Mouse (Mus musculus): Measurements from ENCODE around the gene Lpgat1. TPM values are rescaled to one million over a fixed set of nuclear protein-coding genes. Genes with fewer than 3 reads are reported as not detected.

Gene Lpgat1
- polyA plus RNA-seq, 1 experiment from 2014 or later: 65.6 TPM

DNA sequence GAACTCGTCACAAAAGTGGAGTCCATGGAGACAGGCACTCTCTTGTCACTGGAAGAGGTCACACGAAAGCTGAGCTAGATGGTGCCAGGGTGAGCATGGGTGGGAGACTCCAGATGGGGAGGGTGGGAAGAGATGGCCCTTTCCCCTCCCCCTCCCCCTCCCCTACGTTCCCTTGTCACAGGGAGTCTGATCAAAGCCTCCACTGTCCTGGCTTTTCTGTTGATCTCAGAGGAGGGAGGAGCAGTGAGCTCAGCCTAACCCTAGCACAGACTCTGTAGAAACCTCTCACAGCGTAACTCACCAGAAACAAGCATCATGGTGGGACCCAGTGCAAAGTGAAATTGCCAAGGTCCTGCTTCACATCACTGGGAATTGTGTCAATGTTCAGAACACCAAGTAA is 69.7 kb downstream of the Lpgat1 start:
- WGBS: 41% methylated on average over 4 of the region's 4 CpGs
- H3K4me2 ChIP-seq (ENCODE audit: low read length): no peak overlapping the region
- no peak for ATAC-seq (ENCODE audit: insufficient number of reproducible peaks, insufficient read depth, low FRiP score, low read depth)

DNA sequence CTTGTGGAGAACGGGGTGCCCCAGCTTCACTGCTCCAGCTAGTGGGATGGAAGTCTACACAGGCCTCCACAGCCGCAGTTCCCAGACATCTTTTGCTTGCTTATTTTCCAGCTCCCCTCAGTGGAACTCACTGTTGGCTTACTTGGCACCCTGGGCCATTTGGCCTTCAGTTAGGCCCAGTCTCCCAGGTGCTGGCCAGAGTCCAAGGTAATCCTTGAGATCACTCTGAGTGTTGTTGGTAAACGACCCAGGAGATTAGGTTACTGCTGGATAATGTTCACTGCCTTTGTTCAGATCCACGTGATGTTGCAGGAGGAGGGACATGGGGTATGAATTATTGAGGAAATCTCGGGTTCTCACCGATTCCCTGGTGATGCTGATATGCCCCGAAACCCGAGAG is 75.4 kb downstream of the Lpgat1 start:
- H3K4me3 ChIP-seq (ENCODE audit: control insufficient read depth in 1 of 2, insufficient read depth in 1 of 2, low read depth in 1 of 2, low read length in 2 of 2): no peak overlapping the region
- no peak overlapping the region for H3K27ac ChIP-seq (replicated peaks in 1 of 2; ENCODE audit: control insufficient read depth in 1 of 2, insufficient read depth in 1 of 2, low read depth in 2 of 2, low read length in 2 of 2)
- WGBS: 76% methylated on average over 8 of the region's 8 CpGs
- H3K36me3 ChIP-seq (ENCODE audit: control insufficient read depth, insufficient read depth, low read length): no peaks in the 10 kb centered on the region
- H3K27me3 ChIP-seq (ENCODE audit: control insufficient read depth, insufficient read depth, low read length): no peaks in the 10 kb centered on the region
- H3K4me1 ChIP-seq (ENCODE audit: control insufficient read depth in 2 of 2, insufficient read depth in 2 of 2, low read length in 2 of 2): peaks cover 6 to 12% of the 10 kb centered on the region in 2 experiments; a peak in 3 of 4 replicates
- no peak overlapping the region for H3K9ac ChIP-seq (ENCODE audit: low read length)
- H3K9me3 ChIP-seq (ENCODE audit: control insufficient read depth, low read length): 0 out of 2 replicates have a peak, but pooled peaks cover 3% of the 10 kb centered on the region
- H3K4me2 ChIP-seq (ENCODE audit: low read length): no peak overlapping the region
- no peak for ATAC-seq (ENCODE audit: insufficient number of reproducible peaks, insufficient read depth, low FRiP score, low read depth)

More for the DNA sequence above, 69.7 kb downstream of the Lpgat1 start:
- Histone ChIP-seq H3K27me3 (ENCODE audit: control insufficient read depth, insufficient read depth, low read length) (no peaks in the 10 kb centered on the region), H3K36me3 (ENCODE audit: control insufficient read depth, insufficient read depth, low read length) (0 out of 2 replicates have a peak, but pooled peaks cover 2% of the 10 kb centered on the region), H3K9ac (ENCODE audit: low read length) (no peak overlapping the region), H3K27ac (replicated peaks in 1 of 2; ENCODE audit: control insufficient read depth in 1 of 2, insufficient read depth in 1 of 2, low read depth in 2 of 2, low read length in 2 of 2) (no peak overlapping the region), H3K4me3 (ENCODE audit: control insufficient read depth in 1 of 2, insufficient read depth in 1 of 2, low read depth in 1 of 2, low read length in 2 of 2) (no peak overlapping the region), H3K9me3 (ENCODE audit: control insufficient read depth, low read length) (0 out of 2 replicates have a peak, but pooled peaks cover 3% of the 10 kb centered on the region), H3K4me1 (ENCODE audit: control insufficient read depth in 2 of 2, insufficient read depth in 2 of 2, low read length in 2 of 2) (no peaks in the 10 kb centered on the region)

DNA sequence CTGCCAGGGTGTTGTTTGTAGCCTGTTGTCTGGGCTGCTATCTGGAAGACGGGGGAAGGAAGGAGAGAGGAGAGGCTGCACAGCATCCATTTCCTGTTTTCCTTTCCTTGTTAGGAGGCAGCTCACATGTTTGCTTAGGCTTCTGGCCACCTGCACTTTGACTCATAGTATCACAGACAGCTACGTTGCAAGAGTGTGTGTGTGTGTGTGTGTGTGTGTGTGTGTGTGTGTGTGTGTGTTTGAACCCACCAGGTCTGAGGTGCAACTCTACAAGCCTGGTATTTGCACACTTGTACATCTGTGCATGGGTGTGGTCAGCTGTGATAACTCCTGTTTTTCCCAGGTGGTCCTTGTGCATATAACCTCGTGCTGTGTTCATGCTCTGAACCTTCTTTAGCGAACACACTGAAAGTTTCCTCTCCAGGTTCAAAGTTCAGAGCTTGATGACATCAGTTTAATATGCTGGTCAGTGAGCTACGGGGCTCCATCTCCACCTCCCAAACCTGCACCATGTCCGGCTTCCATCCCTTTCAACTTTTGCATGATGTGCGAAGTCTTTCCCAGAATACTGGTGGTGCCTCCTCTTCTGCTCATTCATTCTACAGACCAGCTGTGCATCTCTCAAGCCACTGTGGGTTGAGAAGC is 76.4 kb downstream of the Lpgat1 start:
- ATAC-seq (ENCODE audit: insufficient number of reproducible peaks, insufficient read depth, low FRiP score, low read depth): peak; percentile 55; the same call in 1 of the 2 replicates
- 0 out of 2 replicates have a peak, but pooled peaks cover 3% of the 10 kb centered on the region for H3K9me3 ChIP-seq (ENCODE audit: control insufficient read depth, low read length)
- WGBS: 60% methylated on average over 7 of the region's 7 CpGs

DNA sequence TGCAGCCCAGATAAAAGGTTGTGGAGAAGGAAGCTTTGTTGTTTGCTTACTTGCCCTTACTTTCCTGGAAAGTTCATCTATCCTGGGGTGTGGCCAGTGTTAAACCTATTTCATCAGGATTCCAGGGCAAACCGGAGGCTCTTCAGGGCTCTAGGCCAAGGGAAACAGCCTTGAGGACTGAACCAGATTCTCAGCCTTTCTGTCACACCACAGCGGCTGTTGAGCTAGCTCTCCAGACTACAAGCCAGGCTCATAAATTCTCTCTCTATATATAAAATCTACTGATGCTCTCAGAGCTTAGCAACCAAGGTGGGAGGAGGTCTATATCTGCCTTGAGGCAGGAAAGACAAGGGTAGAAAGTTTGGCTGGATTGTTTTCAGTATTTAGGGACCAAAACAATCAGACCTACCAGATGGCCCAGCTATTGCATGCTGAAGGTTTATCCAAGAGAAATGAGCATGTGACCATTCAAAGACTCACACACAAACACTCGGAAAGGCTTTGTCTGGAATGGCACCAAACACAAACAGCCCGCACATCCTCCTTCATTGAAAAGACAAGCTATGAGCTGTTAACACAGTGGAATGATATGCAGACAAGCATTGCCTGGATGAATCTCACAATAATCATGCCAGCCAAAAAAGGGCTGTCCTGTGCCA is 78.7 kb downstream of the Lpgat1 start:
- Histone ChIP-seq H3K4me3 (ENCODE audit: control insufficient read depth in 1 of 2, insufficient read depth in 1 of 2, low read depth in 1 of 2, low read length in 2 of 2) (no peak overlapping the region), H3K9ac (ENCODE audit: low read length) (no peak overlapping the region), H3K9me3 (ENCODE audit: control insufficient read depth, low read length) (no peaks in the 10 kb centered on the region), H3K27me3 (ENCODE audit: control insufficient read depth, insufficient read depth, low read length) (no peaks in the 10 kb centered on the region), H3K27ac (replicated peaks in 1 of 2; ENCODE audit: control insufficient read depth in 1 of 2, insufficient read depth in 1 of 2, low read depth in 2 of 2, low read length in 2 of 2) (no peak overlapping the region), H3K36me3 (ENCODE audit: control insufficient read depth, insufficient read depth, low read length) (no peaks in the 10 kb centered on the region), H3K4me2 (ENCODE audit: low read length) (no peak overlapping the region), H3K4me1 (ENCODE audit: control insufficient read depth in 2 of 2, insufficient read depth in 2 of 2, low read length in 2 of 2) (peaks cover 6 to 12% of the 10 kb centered on the region in 2 experiments; a peak in 3 of 4 replicates)
- ATAC-seq (ENCODE audit: insufficient number of reproducible peaks, insufficient read depth, low FRiP score, low read depth): no peak
- WGBS: 59% methylated on average over 4 of the region's 4 CpGs

More for the DNA sequence above, 76.4 kb downstream of the Lpgat1 start:
- no peak overlapping the region for H3K4me3 ChIP-seq (ENCODE audit: control insufficient read depth in 1 of 2, insufficient read depth in 1 of 2, low read depth in 1 of 2, low read length in 2 of 2)
- no peak overlapping the region for H3K27ac ChIP-seq (replicated peaks in 1 of 2; ENCODE audit: control insufficient read depth in 1 of 2, insufficient read depth in 1 of 2, low read depth in 2 of 2, low read length in 2 of 2)
- no peaks in the 10 kb centered on the region for H3K36me3 ChIP-seq (ENCODE audit: control insufficient read depth, insufficient read depth, low read length)
- peaks cover 6 to 12% of the 10 kb centered on the region in 2 experiments; a peak in 3 of 4 replicates for H3K4me1 ChIP-seq (ENCODE audit: control insufficient read depth in 2 of 2, insufficient read depth in 2 of 2, low read length in 2 of 2)
- no peak overlapping the region for H3K4me2 ChIP-seq (ENCODE audit: low read length)
- no peak overlapping the region for H3K9ac ChIP-seq (ENCODE audit: low read length)
- no peaks in the 10 kb centered on the region for H3K27me3 ChIP-seq (ENCODE audit: control insufficient read depth, insufficient read depth, low read length)

DNA sequence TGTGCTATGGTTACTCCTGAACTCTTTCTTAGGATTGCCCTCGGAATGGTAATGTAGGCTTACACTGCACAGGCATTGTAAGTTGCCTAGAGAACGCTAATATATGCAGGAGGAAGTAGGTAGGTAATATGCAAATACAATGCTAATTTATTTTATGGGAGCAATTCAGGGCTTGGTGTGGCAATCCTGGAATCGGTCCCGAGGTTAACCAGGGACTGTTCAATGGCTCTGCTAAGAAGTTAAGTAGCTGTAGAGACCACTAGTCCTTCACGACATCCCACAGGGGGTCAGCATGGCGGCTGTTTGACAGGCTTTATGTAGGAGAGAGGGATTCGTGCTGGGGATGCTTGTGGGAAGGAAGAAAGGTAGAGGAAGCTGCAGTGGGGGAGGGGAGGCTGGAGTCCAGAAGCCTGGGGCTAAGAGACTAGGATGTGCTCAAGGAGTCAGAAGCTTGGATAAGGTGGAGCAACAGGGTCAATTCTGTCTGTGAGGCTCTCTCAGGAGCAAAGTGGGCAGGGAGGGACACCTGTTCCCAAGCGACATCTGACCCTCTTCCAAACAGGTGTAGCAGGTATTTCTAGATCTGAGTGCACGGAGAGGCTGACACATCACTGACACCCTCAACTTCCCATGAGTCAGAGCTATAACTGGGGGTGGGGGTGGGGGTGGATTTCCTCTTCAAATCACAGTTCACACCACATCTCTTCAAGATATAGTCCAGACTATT is 84.6 kb downstream of the Lpgat1 start:
- Histone ChIP-seq H3K4me3 (ENCODE audit: control insufficient read depth in 1 of 2, insufficient read depth in 1 of 2, low read depth in 1 of 2, low read length in 2 of 2) (no peak overlapping the region), H3K9ac (ENCODE audit: low read length) (no peak overlapping the region), H3K4me1 (ENCODE audit: control insufficient read depth in 2 of 2, insufficient read depth in 2 of 2, low read length in 2 of 2) (peaks cover 9 to 11% of the 10 kb centered on the region in 2 experiments; a peak in 3 of 4 replicates), H3K36me3 (ENCODE audit: control insufficient read depth, insufficient read depth, low read length) (no peaks in the 10 kb centered on the region), H3K9me3 (ENCODE audit: control insufficient read depth, low read length) (peaks cover 5% of the 10 kb centered on the region; the same call in 1 of the 2 replicates), H3K27me3 (ENCODE audit: control insufficient read depth, insufficient read depth, low read length) (no peaks in the 10 kb centered on the region), H3K4me2 (ENCODE audit: low read length) (no peak overlapping the region), H3K27ac (replicated peaks in 1 of 2; ENCODE audit: control insufficient read depth in 1 of 2, insufficient read depth in 1 of 2, low read depth in 2 of 2, low read length in 2 of 2) (peak overlapping the region; percentile 24 to 31; a peak in 2 of 4 replicates)
- ATAC-seq (ENCODE audit: insufficient number of reproducible peaks, insufficient read depth, low FRiP score, low read depth): no peak
- 64% methylated on average over 9 of the region's 9 CpGs for WGBS

DNA sequence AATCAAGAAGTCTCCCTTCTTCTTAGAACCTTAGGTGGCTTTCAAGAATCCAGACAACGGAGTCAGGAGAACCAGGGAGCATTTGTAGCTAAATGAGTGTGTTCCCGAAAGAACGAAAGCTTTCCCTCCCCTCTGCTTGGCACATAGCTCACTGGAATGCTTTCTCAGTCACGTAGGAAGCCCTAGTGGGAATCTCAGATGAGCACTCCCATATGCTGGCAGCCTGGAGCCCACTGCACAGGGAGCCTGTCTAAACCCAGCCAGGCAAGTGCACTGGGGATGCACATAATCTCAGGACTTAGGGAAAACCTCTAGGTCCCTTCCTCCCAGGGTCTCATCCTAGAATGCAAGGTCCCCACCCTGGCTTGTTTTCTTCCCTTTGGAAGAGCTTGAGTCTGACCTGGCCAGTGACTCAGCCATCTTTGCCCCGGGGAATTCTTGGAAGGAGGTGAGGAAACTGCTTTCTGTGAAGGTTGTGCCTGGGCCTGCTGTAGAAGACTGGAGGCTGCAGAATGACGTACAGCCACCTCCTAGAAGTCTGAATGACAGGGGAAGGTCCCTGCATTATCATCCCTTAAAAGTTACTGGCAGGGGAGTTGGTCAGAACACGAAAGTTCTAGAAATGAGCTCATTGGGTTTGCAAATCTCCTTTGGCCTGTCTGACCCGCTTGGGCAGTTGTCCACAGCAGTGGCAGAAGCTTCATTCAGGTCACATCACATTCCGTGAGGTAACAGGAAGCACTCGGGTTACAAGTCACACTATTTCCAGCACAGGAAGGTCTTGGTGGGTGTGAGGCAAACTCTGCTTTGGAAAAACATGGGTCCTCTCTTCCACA is 85.4 kb downstream of the Lpgat1 start:
- Histone ChIP-seq H3K4me1 (ENCODE audit: control insufficient read depth in 2 of 2, insufficient read depth in 2 of 2, low read length in 2 of 2) (peaks cover 9 to 11% of the 10 kb centered on the region in 2 experiments; a peak in 3 of 4 replicates), H3K27me3 (ENCODE audit: control insufficient read depth, insufficient read depth, low read length) (no peaks in the 10 kb centered on the region), H3K36me3 (ENCODE audit: control insufficient read depth, insufficient read depth, low read length) (no peaks in the 10 kb centered on the region), H3K9me3 (ENCODE audit: control insufficient read depth, low read length) (peaks cover 5% of the 10 kb centered on the region; the same call in 1 of the 2 replicates), H3K4me3 (ENCODE audit: control insufficient read depth in 1 of 2, insufficient read depth in 1 of 2, low read depth in 1 of 2, low read length in 2 of 2) (no peak overlapping the region), H3K9ac (ENCODE audit: low read length) (no peak overlapping the region), H3K27ac (replicated peaks in 1 of 2; ENCODE audit: control insufficient read depth in 1 of 2, insufficient read depth in 1 of 2, low read depth in 2 of 2, low read length in 2 of 2) (peak overlapping the region; percentile 24 to 31; a peak in 2 of 4 replicates), H3K4me2 (ENCODE audit: low read length) (no peak overlapping the region)
- WGBS: 53% methylated on average over 10 of the region's 10 CpGs
- ATAC-seq (ENCODE audit: insufficient number of reproducible peaks, insufficient read depth, low FRiP score, low read depth): no peak

DNA sequence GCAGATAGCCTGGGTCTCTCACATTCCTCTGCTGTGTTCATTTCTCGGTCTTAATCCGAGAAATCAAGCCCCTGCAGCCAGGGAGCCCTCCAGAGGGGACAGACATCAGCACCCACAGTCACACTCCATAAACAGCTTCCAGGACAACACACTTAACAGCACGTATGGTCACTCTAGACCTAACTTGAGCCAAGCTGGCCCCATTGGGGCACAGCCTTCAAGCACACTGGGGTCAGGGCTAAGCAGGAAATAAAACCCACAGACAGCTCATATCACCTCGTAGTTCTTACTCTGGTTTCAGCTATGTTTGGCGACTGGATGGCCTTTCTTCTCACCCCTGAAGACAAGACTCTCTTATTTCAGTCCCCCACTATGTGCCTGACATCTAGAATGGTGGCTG is 87.1 kb downstream of the Lpgat1 start:
- H3K9me3 ChIP-seq (ENCODE audit: control insufficient read depth, low read length): peaks cover 5% of the 10 kb centered on the region; the same call in 1 of the 2 replicates
- no peak overlapping the region for H3K9ac ChIP-seq (ENCODE audit: low read length)
- H3K27me3 ChIP-seq (ENCODE audit: control insufficient read depth, insufficient read depth, low read length): no peaks in the 10 kb centered on the region
- no peaks in the 10 kb centered on the region for H3K36me3 ChIP-seq (ENCODE audit: control insufficient read depth, insufficient read depth, low read length)
- peaks cover 9 to 11% of the 10 kb centered on the region in 2 experiments; a peak in 3 of 4 replicates for H3K4me1 ChIP-seq (ENCODE audit: control insufficient read depth in 2 of 2, insufficient read depth in 2 of 2, low read length in 2 of 2)
- no peak overlapping the region for H3K4me3 ChIP-seq (ENCODE audit: control insufficient read depth in 1 of 2, insufficient read depth in 1 of 2, low read depth in 1 of 2, low read length in 2 of 2)
- WGBS: 52% methylated on average over 5 of the region's 5 CpGs
- ATAC-seq (ENCODE audit: insufficient number of reproducible peaks, insufficient read depth, low FRiP score, low read depth): no peak
- no peak overlapping the region for H3K4me2 ChIP-seq (ENCODE audit: low read length)
- no peak overlapping the region for H3K27ac ChIP-seq (replicated peaks in 1 of 2; ENCODE audit: control insufficient read depth in 1 of 2, insufficient read depth in 1 of 2, low read depth in 2 of 2, low read length in 2 of 2)

Data from heart, embryonic 14.5 days (tissue).